Mouse (Mus musculus) cortical plate, adult 2 months (tissue): Measurements from ENCODE around the gene Smg1.

Experiments used
- CTCF ChIP-seq: fragments of 200-500 bp; IDR thresholded peaks from 2 replicates; pipeline ENCODE4 v1.5.1; 2011; ENCODE audit warnings: mild to moderate bottlenecking, control low read depth, low read length; ENCODE audit not compliant: insufficient read depth; ENCODE audit errors: extremely low read depth
- POLR2A ChIP-seq: fragments of 200-500 bp; IDR thresholded peaks from 2 replicates; pipeline ENCODE4 v1.6.1; 2011; ENCODE audit warnings: mild to moderate bottlenecking, low read length, control low read depth; ENCODE audit not compliant: insufficient read depth; ENCODE audit errors: extremely low read depth

DNA sequence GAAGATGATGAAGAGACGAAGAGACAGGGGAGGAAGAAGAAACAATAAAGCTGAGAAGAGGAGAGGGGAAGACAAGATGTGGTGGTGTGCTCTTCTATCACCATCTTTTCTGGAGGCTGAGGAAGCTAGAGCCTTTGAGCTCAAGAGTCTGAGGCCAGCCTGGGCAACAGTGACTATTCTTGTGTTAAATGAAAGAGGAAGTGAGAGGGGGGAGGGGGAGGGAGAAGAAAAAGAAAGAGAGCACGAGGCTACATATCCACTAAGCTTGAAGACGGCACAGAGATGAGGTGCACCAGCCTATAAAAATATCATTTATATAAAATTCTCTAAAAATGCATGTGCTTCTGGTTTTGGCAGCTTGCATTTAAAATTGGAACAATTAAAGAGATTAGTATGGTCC is 36.1 kb upstream of the Smg1 start:
- no peak for TF ChIP-seq POLR2A
- no peak for TF ChIP-seq CTCF
